Mouse (Mus musculus) small intestine, adult 2 months (tissue): Measurements from ENCODE around the gene Exoc3l4. TPM values are rescaled to one million over a fixed set of nuclear protein-coding genes. Genes with fewer than 3 reads are reported as not detected.

Experiments
- H3K27ac ChIP-seq: fragments of 200-500 bp; 2 replicates; pipeline ENCODE4 v1.5.1; 2012; ENCODE audit warnings: low read depth, low read length, control low read depth, inconsistent platforms; ENCODE audit not compliant: insufficient read depth
- H3K27me3 ChIP-seq: fragments of 200-500 bp; 2 replicates; pipeline ENCODE4 v1.6.1; 2012; ENCODE audit warnings: mild to moderate bottlenecking, moderate library complexity, low read length, inconsistent platforms; ENCODE audit not compliant: control insufficient read depth, insufficient read depth
- H3K36me3 ChIP-seq: fragments of 200-500 bp; 2 replicates; pipeline ENCODE4 v1.6.1; 2012; ENCODE audit warnings: mild to moderate bottlenecking, low read length, control low read depth, inconsistent platforms; ENCODE audit not compliant: control insufficient read depth, insufficient read depth
- H3K4me1 ChIP-seq: fragments of 200-500 bp; 2 replicates; pipeline ENCODE4 v1.6.1; 2012; ENCODE audit warnings: low read length, inconsistent platforms, mixed read lengths; ENCODE audit not compliant: control insufficient read depth, insufficient read depth, insufficient read length
- H3K4me3 ChIP-seq: fragments of 200-500 bp; 2 replicates; pipeline ENCODE4 v1.5.1; 2012; ENCODE audit warnings: low read depth, mild to moderate bottlenecking, control low read depth, inconsistent platforms, low read length, moderate library complexity
- CTCF ChIP-seq: fragments of 200-500 bp; IDR thresholded peaks from 2 replicates; pipeline ENCODE4 v1.5.1; 2012; ENCODE audit warnings: low read depth, mild to moderate bottlenecking, control low read depth, inconsistent platforms, low read length, moderate library complexity, mixed read lengths; ENCODE audit not compliant: insufficient replicate concordance, insufficient read length; ENCODE audit errors: extremely low read depth
- POLR2A ChIP-seq: fragments of 200-500 bp; IDR thresholded peaks from 2 replicates; pipeline ENCODE4 v1.6.1; 2012; ENCODE audit warnings: low read depth, mild to moderate bottlenecking, control low read depth, inconsistent platforms, low read length, moderate library complexity
- WGBS: fragments of 180-500 bp; shearing (Covaris S2); methylation state at CpG from one replicate; pipeline ENCODE4 v1.1.7; 2018; 5-methylcytosine and 5-hydroxymethylcytosine counted together
- polyA plus RNA-seq: library from polyadenylated mRNA; depleted of rRNA; stranded (reverse); fragments of >200 nt; gene quantifications from 2 replicates; pipeline ENCODE4 v1.2.3, GENCODE M21; 2012

Gene Exoc3l4
- polyA plus RNA-seq, 1 experiment = 552 TPM

- TF ChIP-seq CTCF = no peak
- TF ChIP-seq POLR2A = no peak
- Histone ChIP-seq H3K4me1 (peaks cover 11% of the 10 kb centered on the region), H3K27me3 (no peaks in the 10 kb centered on the region), H3K27ac (peak overlapping the region; percentile 66), H3K36me3 (no peaks in the 10 kb centered on the region), H3K4me3 (no peak overlapping the region)
- WGBS = 54% methylated on average over 4 of the region's 4 CpGs
These were observed 29.7 kb upstream of the Exoc3l4 start for GRCm38 (mm10) chr12:111387146-111387545.

GRCm38 (mm10) chr12:111394008-111394407 is 22.8 kb upstream of the Exoc3l4 start:
- Histone ChIP-seq H3K27ac (no peak overlapping the region), H3K4me3 (no peak overlapping the region), H3K27me3 (0 out of 2 replicates have a peak, but pooled peaks cover 3% of the 10 kb centered on the region), H3K4me1 (no peaks in the 10 kb centered on the region), H3K36me3 (no peaks in the 10 kb centered on the region)
- no peak for TF ChIP-seq POLR2A
- no peak for TF ChIP-seq CTCF
- 84% methylated on average over 6 of the region's 6 CpGs for WGBS

GRCm38 (mm10) chr12:111396997-111397396 is 19.8 kb upstream of the Exoc3l4 start:
- no peak overlapping the region for H3K4me3 ChIP-seq
- H3K36me3 ChIP-seq = no peaks in the 10 kb centered on the region
- H3K27me3 ChIP-seq = 0 out of 2 replicates have a peak, but pooled peaks cover 3% of the 10 kb centered on the region
- TF ChIP-seq CTCF (no peak), POLR2A (no peak)
- H3K4me1 ChIP-seq = no peaks in the 10 kb centered on the region
- 48% methylated on average over 5 of the region's 5 CpGs for WGBS
- no peak overlapping the region for H3K27ac ChIP-seq

- Histone ChIP-seq H3K36me3 (no peaks in the 10 kb centered on the region), H3K27me3 (peaks cover 7% of the 10 kb centered on the region), H3K4me3 (no peak overlapping the region), H3K27ac (no peak overlapping the region), H3K4me1 (no peaks in the 10 kb centered on the region)
- 27% methylated on average over 15 of the region's 15 CpGs for WGBS
- no peak for TF ChIP-seq POLR2A
- peak; percentile 93 for TF ChIP-seq CTCF
These were observed 15.2 kb upstream of the Exoc3l4 start for GRCm38 (mm10) chr12:111401454-111402184.

- TF ChIP-seq CTCF (no peak), POLR2A (no peak)
- Histone ChIP-seq H3K27me3 (peaks cover 16% of the 10 kb centered on the region), H3K36me3 (no peaks in the 10 kb centered on the region), H3K4me1 (no peaks in the 10 kb centered on the region), H3K27ac (no peak overlapping the region), H3K4me3 (no peak overlapping the region)
- WGBS = 48% methylated on average over 10 of the region's 10 CpGs
These were observed 11.9 kb upstream of the Exoc3l4 start for GRCm38 (mm10) chr12:111404880-111405279.

- no peaks in the 10 kb centered on the region for H3K4me1 ChIP-seq
- WGBS = 4% methylated on average over 24 of the region's 24 CpGs
- no peak within 1 kb of the TSS for H3K4me3 ChIP-seq
- H3K27ac ChIP-seq = no peak within 1 kb of the TSS
- peaks cover 16% of the 10 kb centered on the region for H3K27me3 ChIP-seq
- H3K36me3 ChIP-seq = no peaks in the 10 kb centered on the region
- no peak for TF ChIP-seq POLR2A
- TF ChIP-seq CTCF = no peak
These were observed 10.2 kb upstream of the Exoc3l4 start, which contains the start of gene Lbhd2 for GRCm38 (mm10) chr12:111406622-111407021. Gene Lbhd2 (plus strand): TSS chr12:111406809.

GRCm38 (mm10) chr12:111409583-111409982 is 7.2 kb upstream of the Exoc3l4 start:
- no peak for TF ChIP-seq POLR2A
- no peak for TF ChIP-seq CTCF
- Histone ChIP-seq H3K4me3 (no peak overlapping the region), H3K27me3 (peaks cover 16% of the 10 kb centered on the region; the same call in 1 of the 2 replicates), H3K36me3 (no peaks in the 10 kb centered on the region), H3K4me1 (peaks cover 3% of the 10 kb centered on the region), H3K27ac (no peak overlapping the region)
- WGBS = 33% methylated on average over 5 of the region's 5 CpGs
